Mouse (Mus musculus): ENCODE results near the gene Tdrd7.

DNA sequence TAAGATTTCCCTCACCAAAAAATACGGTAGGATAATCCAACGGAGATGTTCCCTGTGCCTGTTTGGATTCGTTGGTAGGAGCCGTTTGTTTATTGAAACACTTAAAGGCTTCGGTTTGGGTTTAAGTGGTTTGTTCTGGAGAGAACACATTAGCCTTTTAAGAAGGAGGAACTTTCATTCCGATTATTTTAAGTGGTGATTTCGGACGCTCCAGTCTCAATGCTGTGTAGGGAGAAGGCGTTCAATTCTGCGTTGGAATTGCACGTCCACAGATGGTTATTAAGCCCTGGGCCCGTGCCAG is 73.4 kb downstream of the Tdrd7 start:
- TF ChIP-seq CTCF (conservative IDR thresholded peaks at IDR 0.05; ENCODE audit: low read length) (no peak), POU5F1 (IDR thresholded peaks at IDR 0.05; ENCODE audit: borderline replicate concordance, low read length) (no peak), NANOG (IDR thresholded peaks at IDR 0.05; ENCODE audit: borderline replicate concordance, low read length) (no peak)

Data from E14TG2a.4 (cell line).